Mouse (Mus musculus) midbrain, embryonic 11.5 days (tissue): ENCODE data around the gene AC124502.3. TPM values are rescaled to one million over a fixed set of nuclear protein-coding genes. Genes with fewer than 3 reads are reported as not detected.

Experiments
- ATAC-seq: fragments of 200-750 bp; cut with Nextera tagmentation; 2 replicates; pipeline ENCODE4 v1.8.0; 2017; ENCODE audit warnings: moderate TSS enrichment, moderate library complexity; ENCODE audit not compliant: low FRiP score
- DNase-seq: peaks from one replicate; pipeline ENCODE4 v3.0.0; 2015; ENCODE audit warnings: low spot score; ENCODE audit errors: missing footprints
- H3K27ac ChIP-seq: fragments of 300-500 bp; sonication (generic); 2 replicates; pipeline ENCODE4 v1.5.1; 2014; ENCODE audit warnings: low read depth, low read length
- H3K27me3 ChIP-seq: fragments of 300-500 bp; sonication (generic); 2 replicates; pipeline ENCODE4 v1.6.1; 2014; ENCODE audit warnings: mild to moderate bottlenecking, low read length, moderate library complexity, mixed read lengths; ENCODE audit not compliant: control insufficient read depth, insufficient read depth
- H3K36me3 ChIP-seq: fragments of 300-500 bp; sonication (generic); 2 replicates; pipeline ENCODE4 v1.6.1; 2014; ENCODE audit warnings: mild to moderate bottlenecking, low read length, moderate library complexity, mixed read lengths; ENCODE audit not compliant: control insufficient read depth, insufficient read depth
- H3K4me1 ChIP-seq: fragments of 300-500 bp; sonication (generic); 2 replicates; pipeline ENCODE4 v1.6.1; 2014; ENCODE audit warnings: low read length; ENCODE audit not compliant: control insufficient read depth, insufficient read depth
- H3K4me2 ChIP-seq: fragments of 300-500 bp; sonication (generic); 2 replicates; pipeline ENCODE4 v1.6.1; 2014; ENCODE audit warnings: mild to moderate bottlenecking, moderate library complexity
- H3K4me3 ChIP-seq: fragments of 300-500 bp; sonication (generic); 2 replicates; pipeline ENCODE4 v1.5.1; 2014; ENCODE audit warnings: low read depth, low read length
- H3K9ac ChIP-seq: fragments of 300-500 bp; sonication (generic); 2 replicates; pipeline ENCODE4 v1.6.1; 2014; ENCODE audit warnings: low read length
- H3K9me3 ChIP-seq: fragments of 300-500 bp; sonication (generic); 2 replicates; pipeline ENCODE4 v1.6.1; 2016; ENCODE audit warnings: low read length; ENCODE audit not compliant: control insufficient read depth
- WGBS: fragments of 180-500 bp; shearing (Covaris S2); extraction: QIAGEN DNeasy Blood & Tissue Kit; methylation state at CpG from one replicate; pipeline ENCODE4 v1.1.7; 2014; 5-methylcytosine and 5-hydroxymethylcytosine counted together
- polyA plus RNA-seq: library from polyadenylated mRNA; unstranded; fragments of >200 nt; fragmentation: Nextera tagmentation; extraction: Ambion mirVana; gene quantifications from 2 replicates; pipeline ENCODE4 v1.2.1, GENCODE M21; 2014

AC124502.3 gene
- polyA plus RNA-seq: 1.6 TPM in 2 replicates

GRCm38 (mm10) chr19:5038709-5039156 is at the start of gene AC124502.3, which contains the start of gene B4gat1:
TSS of gene AC124502.3 (plus strand) at chr19:5038891.
TSS of gene B4gat1 (plus strand) at chr19:5038826.
- Histone ChIP-seq H3K4me3 (peak within 1 kb of the TSS; percentile 76), H3K4me2 (peak within 1 kb of the TSS; percentile 99), H3K9ac (peak within 1 kb of the TSS; percentile 88), H3K27ac (peak within 1 kb of the TSS; percentile 80), H3K9me3 (no peaks in the 10 kb centered on the region), H3K36me3 (no peaks in the 10 kb centered on the region), H3K4me1 (peaks cover 26% of the 10 kb centered on the region), H3K27me3 (no peaks in the 10 kb centered on the region)
- under 1% methylated on average over 42 of the region's 44 CpGs for WGBS
- DNase-seq: peak; percentile 98
- peak; percentile 87 for ATAC-seq

GRCm38 (mm10) chr19:4989013-4989412 is 49.7 kb upstream of the AC124502.3 start:
- no peaks in the 10 kb centered on the region for H3K36me3 ChIP-seq
- H3K4me1 ChIP-seq: peaks cover 6% of the 10 kb centered on the region
- H3K4me2 ChIP-seq: peak overlapping the region; percentile 45; the same call in 1 of the 2 replicates
- no peak overlapping the region for H3K27ac ChIP-seq
- ATAC-seq (no peak), DNase-seq (peak; percentile 99)
- no peak overlapping the region for H3K9ac ChIP-seq
- H3K4me3 ChIP-seq: peak overlapping the region; percentile 34; the same call in 1 of the 2 replicates
- H3K27me3 ChIP-seq: peaks cover 47% of the 10 kb centered on the region
- no peaks in the 10 kb centered on the region for H3K9me3 ChIP-seq
- WGBS: 6% methylated on average over 13 of the region's 13 CpGs

- no peak overlapping the region for H3K27ac ChIP-seq
- H3K9me3 ChIP-seq: no peaks in the 10 kb centered on the region
- no peak for ATAC-seq
- DNase-seq: peak; percentile 91
- peak overlapping the region; percentile 45 for H3K4me2 ChIP-seq
- H3K36me3 ChIP-seq: no peaks in the 10 kb centered on the region
- H3K9ac ChIP-seq: no peak overlapping the region; the same call in 1 of the 2 replicates
- H3K27me3 ChIP-seq: peaks cover 43% of the 10 kb centered on the region
- 18% methylated on average over 44 of the region's 47 CpGs for WGBS
- peaks cover 6% of the 10 kb centered on the region for H3K4me1 ChIP-seq
- H3K4me3 ChIP-seq: peak overlapping the region; percentile 34
Measured at GRCm38 (mm10) chr19:4989434-4990255, 49.0 kb upstream of the AC124502.3 start.

- H3K36me3 ChIP-seq: no peaks in the 10 kb centered on the region
- ATAC-seq (no peak), DNase-seq (no peak)
- peaks cover 40% of the 10 kb centered on the region for H3K27me3 ChIP-seq
- peak within 1 kb of the TSS; percentile 45 for H3K4me2 ChIP-seq
- no peaks in the 10 kb centered on the region for H3K9me3 ChIP-seq
- WGBS: 13% methylated on average over 4 of the region's 4 CpGs
- H3K4me3 ChIP-seq: peak within 1 kb of the TSS; percentile 34
- peaks cover 6% of the 10 kb centered on the region for H3K4me1 ChIP-seq
- no peak within 1 kb of the TSS for H3K27ac ChIP-seq
- H3K9ac ChIP-seq: no peak within 1 kb of the TSS; the same call in 1 of the 2 replicates
Measured at GRCm38 (mm10) chr19:4990256-4990625, 48.5 kb upstream of the AC124502.3 start, which contains the start of gene Npas4. TSS of gene Npas4 (minus strand) at chr19:4990316.

DNA sequence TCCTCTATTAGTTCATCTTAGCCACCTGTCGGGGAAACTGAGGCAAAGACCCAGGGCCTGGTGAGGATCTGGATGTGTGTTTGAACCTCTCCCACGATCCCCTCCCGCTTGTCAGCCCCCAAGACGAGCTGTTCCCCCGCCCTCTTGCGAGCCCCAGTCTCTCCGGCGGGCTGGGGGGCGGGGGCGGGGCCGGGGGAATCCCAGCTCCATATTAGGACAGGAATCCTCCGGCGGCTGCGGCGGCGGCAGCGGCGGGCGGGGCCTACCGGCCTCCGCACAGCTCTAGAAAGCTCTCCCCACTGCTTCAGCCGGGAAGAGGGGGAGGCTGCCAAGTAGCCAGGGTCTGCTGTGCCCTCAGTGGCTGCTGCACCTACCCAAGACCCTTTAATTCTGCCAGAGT is 48.0 kb upstream of the AC124502.3 start:
- 2% methylated on average over 19 of the region's 22 CpGs for WGBS
- no peak for ATAC-seq
- Histone ChIP-seq H3K4me2 (peak overlapping the region; percentile 33), H3K36me3 (no peaks in the 10 kb centered on the region), H3K9ac (no peak overlapping the region), H3K27me3 (peaks cover 40% of the 10 kb centered on the region), H3K9me3 (no peaks in the 10 kb centered on the region), H3K4me3 (0 out of 2 replicates have a peak overlapping the region, but pooled peaks have one; percentile 3), H3K27ac (no peak overlapping the region), H3K4me1 (peaks cover 6% of the 10 kb centered on the region)
- DNase-seq: no peak

DNA sequence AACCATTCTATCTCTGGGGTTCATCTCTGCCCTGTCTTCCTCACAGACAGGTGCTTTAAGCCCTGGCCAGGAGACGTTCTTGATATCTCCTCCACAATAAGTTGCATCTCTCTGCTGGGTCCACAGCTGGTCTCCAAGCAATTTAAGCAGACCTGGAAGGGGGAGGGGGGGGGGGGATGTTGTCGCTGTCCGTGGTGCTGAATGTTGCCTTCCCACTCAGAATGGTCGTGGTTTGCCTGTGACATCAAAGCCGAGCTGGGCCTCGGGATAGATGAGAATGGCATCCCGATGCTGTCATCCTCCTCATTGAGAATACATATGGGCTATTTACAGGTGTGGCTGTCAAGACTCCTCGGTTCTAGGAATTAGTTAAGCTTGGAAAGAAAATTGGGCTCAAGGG is 46.3 kb upstream of the AC124502.3 start:
- Histone ChIP-seq H3K9me3 (no peaks in the 10 kb centered on the region), H3K4me2 (no peak overlapping the region), H3K36me3 (no peaks in the 10 kb centered on the region), H3K27ac (no peak overlapping the region), H3K27me3 (peaks cover 40% of the 10 kb centered on the region), H3K4me3 (no peak overlapping the region), H3K9ac (no peak overlapping the region), H3K4me1 (peaks cover 6% of the 10 kb centered on the region)
- ATAC-seq (no peak), DNase-seq (peak; percentile 88)
- WGBS: 22% methylated on average over 8 of the region's 8 CpGs

DNA sequence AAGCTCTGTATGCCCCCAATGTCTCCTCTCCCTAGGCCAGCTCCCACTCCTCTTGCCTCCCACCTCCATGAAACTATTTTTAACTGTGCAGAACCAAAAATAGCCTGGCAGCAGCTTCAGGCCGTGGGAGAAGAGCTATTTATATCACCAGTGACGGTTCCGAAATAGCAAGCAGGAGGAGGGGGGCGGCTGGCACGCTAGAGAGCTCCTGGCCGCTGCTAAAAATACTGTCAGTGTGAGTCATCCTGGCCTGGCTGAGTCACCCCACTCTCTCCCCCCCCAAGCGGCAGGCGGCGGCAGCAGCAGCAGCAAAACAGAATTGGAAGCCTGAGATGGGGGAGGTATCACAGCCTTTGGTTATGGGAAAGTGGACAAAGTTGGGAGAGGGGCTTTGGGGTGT is 45.8 kb upstream of the AC124502.3 start:
- Histone ChIP-seq H3K4me2 (no peak overlapping the region), H3K4me1 (peaks cover 6% of the 10 kb centered on the region), H3K27me3 (peaks cover 40% of the 10 kb centered on the region)

GRCm38 (mm10) chr19:4994043-4994442 is 44.6 kb upstream of the AC124502.3 start:
- 62% methylated on average over 5 of the region's 5 CpGs for WGBS
- H3K36me3 ChIP-seq: no peaks in the 10 kb centered on the region
- H3K4me1 ChIP-seq: peaks cover 6% of the 10 kb centered on the region
- H3K27me3 ChIP-seq: peaks cover 37% of the 10 kb centered on the region
- H3K27ac ChIP-seq: no peak overlapping the region
- no peaks in the 10 kb centered on the region for H3K9me3 ChIP-seq
- no peak overlapping the region for H3K4me3 ChIP-seq
- DNase-seq: no peak
- no peak for ATAC-seq
- H3K9ac ChIP-seq: no peak overlapping the region
- H3K4me2 ChIP-seq: no peak overlapping the region

More for the DNA sequence above, 45.8 kb upstream of the AC124502.3 start:
- Histone ChIP-seq H3K9ac (no peak overlapping the region), H3K36me3 (no peaks in the 10 kb centered on the region), H3K27ac (no peak overlapping the region), H3K9me3 (no peaks in the 10 kb centered on the region), H3K4me3 (no peak overlapping the region)
- DNase-seq (no peak), ATAC-seq (no peak)
- 4% methylated on average over 9 of the region's 9 CpGs for WGBS

- Histone ChIP-seq H3K36me3 (no peaks in the 10 kb centered on the region), H3K27me3 (no peaks in the 10 kb centered on the region), H3K4me2 (no peak overlapping the region), H3K9me3 (no peaks in the 10 kb centered on the region), H3K27ac (no peak overlapping the region), H3K4me1 (peaks cover 9% of the 10 kb centered on the region), H3K9ac (no peak overlapping the region), H3K4me3 (no peak overlapping the region)
- ATAC-seq (no peak), DNase-seq (no peak)
- WGBS: 74% methylated on average over 6 of the region's 6 CpGs
Measured at GRCm38 (mm10) chr19:4999445-5000140, 39.1 kb upstream of the AC124502.3 start.
